Mouse (Mus musculus): ENCODE measurements around the gene Tpk1.

GRCm38 (mm10) chr6:43537252-43537870 lies 128.7 kb downstream of the Tpk1 start:
- TF ChIP-seq CTCF (IDR thresholded peaks at IDR 0.05; ENCODE audit: control insufficient read depth, insufficient read depth, low read length) (no peak), POLR2A (IDR thresholded peaks at IDR 0.05; ENCODE audit: borderline replicate concordance, control insufficient read depth, low read depth, low read length) (no peak)
